Mouse (Mus musculus): ENCODE measurements around the gene Cyp2t4. TPM values are rescaled to one million over a fixed set of nuclear protein-coding genes. Genes with fewer than 3 reads are reported as not detected.

Gene Cyp2t4
- polyA plus RNA-seq, 1 experiment from 2014 or later: 0.16 TPM

DNA sequence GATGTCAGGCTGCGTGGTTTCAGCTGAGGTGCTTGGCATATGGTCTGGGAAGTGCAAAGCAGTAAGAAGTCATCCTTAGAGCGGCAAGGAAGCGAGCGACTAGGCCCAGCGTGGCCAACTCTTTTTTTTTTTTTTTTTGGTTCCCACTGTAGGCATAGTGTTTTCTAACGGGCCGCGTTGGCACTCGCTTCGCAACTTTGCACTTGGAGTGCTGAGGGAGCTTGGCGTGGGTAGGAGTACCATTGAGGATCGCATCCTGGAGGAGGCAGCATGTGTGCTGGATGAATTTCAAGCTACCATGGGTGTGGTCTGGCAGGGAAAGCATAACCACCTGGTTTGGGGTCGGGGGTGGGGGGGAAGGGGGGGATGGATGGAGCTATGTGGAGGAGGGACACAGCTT is 2.5 kb downstream of the Cyp2t4 start:
- Histone ChIP-seq H3K9me3 (ENCODE audit: control insufficient read depth, low read length) (no peaks in the 10 kb centered on the region), H3K36me3 (ENCODE audit: control insufficient read depth, insufficient read depth, low read length) (peaks cover 27% of the 10 kb centered on the region), H3K27ac (ENCODE audit: low read depth, low read length) (no peak overlapping the region), H3K4me1 (ENCODE audit: control insufficient read depth, insufficient read depth, low read length) (peaks cover 11% of the 10 kb centered on the region; the same call in 1 of the 2 replicates), H3K4me3 (ENCODE audit: low read depth, low read length) (no peak overlapping the region), H3K4me2 (ENCODE audit: low read depth, low read length) (no peak overlapping the region), H3K27me3 (ENCODE audit: control insufficient read depth, insufficient read depth, low read length) (no peaks in the 10 kb centered on the region), H3K9ac (replicated peaks; ENCODE audit: low read depth, low read length) (no peak overlapping the region)
- WGBS: 85% methylated on average over 13 of the region's 13 CpGs
- ATAC-seq (ENCODE audit: low read depth): no peak

DNA sequence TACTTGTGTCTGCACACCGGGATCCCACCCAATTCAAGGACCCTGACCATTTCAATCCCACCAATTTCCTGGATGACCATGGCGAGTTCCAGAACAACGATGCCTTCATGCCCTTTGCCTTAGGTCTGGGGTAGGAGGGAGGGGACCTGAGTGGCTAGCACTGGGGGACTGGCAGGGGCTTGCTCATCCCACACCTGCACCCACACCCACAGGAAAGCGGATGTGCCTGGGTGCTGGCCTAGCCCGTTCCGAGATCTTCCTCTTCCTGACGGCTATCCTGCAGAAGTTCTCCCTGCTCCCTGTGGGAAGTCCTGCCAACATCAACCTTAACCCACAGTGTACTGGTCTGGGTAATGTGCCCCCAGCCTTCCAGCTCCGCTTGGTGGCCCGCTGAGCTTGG is 4.7 kb downstream of the Cyp2t4 start:
- Histone ChIP-seq H3K4me2 (ENCODE audit: low read depth, low read length) (no peak overlapping the region), H3K9me3 (ENCODE audit: control insufficient read depth, low read length) (no peaks in the 10 kb centered on the region), H3K27ac (ENCODE audit: low read depth, low read length) (no peak overlapping the region), H3K9ac (replicated peaks; ENCODE audit: low read depth, low read length) (no peak overlapping the region), H3K4me3 (ENCODE audit: low read depth, low read length) (no peak overlapping the region), H3K36me3 (ENCODE audit: control insufficient read depth, insufficient read depth, low read length) (peaks cover 29% of the 10 kb centered on the region), H3K4me1 (ENCODE audit: control insufficient read depth, insufficient read depth, low read length) (peaks cover 31% of the 10 kb centered on the region), H3K27me3 (ENCODE audit: control insufficient read depth, insufficient read depth, low read length) (no peaks in the 10 kb centered on the region)
- ATAC-seq (ENCODE audit: low read depth): no peak
- WGBS: 92% methylated on average over 9 of the region's 9 CpGs

DNA sequence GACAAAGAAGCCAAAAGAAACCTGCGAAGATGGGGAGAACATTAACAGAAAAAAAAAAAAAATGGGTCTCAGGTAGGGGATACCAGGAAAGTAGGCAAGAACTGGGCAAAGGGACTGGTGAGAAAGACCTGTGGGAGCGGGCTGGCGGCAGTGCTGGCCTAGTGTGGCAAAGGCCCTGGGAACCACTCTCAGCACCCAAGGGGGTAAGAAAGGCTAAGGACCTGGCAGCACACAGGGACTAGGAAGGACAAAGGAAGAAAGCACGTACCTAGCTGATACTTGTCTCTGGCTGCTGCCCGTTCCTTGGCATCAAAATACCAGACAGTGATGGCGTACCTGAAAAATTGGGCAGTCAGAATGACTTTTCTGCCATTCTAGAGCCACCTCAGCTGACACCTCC is 5.7 kb downstream of the Cyp2t4 start:
- Histone ChIP-seq H3K4me2 (ENCODE audit: low read depth, low read length) (no peak overlapping the region), H3K4me3 (ENCODE audit: low read depth, low read length) (no peak overlapping the region), H3K4me1 (ENCODE audit: control insufficient read depth, insufficient read depth, low read length) (peaks cover 42% of the 10 kb centered on the region), H3K36me3 (ENCODE audit: control insufficient read depth, insufficient read depth, low read length) (peaks cover 29% of the 10 kb centered on the region), H3K9me3 (ENCODE audit: control insufficient read depth, low read length) (no peaks in the 10 kb centered on the region), H3K9ac (replicated peaks; ENCODE audit: low read depth, low read length) (no peak overlapping the region), H3K27ac (ENCODE audit: low read depth, low read length) (no peak overlapping the region), H3K27me3 (ENCODE audit: control insufficient read depth, insufficient read depth, low read length) (no peaks in the 10 kb centered on the region)
- no peak for ATAC-seq (ENCODE audit: low read depth)
- WGBS: 97% methylated on average over 6 of the region's 6 CpGs

DNA sequence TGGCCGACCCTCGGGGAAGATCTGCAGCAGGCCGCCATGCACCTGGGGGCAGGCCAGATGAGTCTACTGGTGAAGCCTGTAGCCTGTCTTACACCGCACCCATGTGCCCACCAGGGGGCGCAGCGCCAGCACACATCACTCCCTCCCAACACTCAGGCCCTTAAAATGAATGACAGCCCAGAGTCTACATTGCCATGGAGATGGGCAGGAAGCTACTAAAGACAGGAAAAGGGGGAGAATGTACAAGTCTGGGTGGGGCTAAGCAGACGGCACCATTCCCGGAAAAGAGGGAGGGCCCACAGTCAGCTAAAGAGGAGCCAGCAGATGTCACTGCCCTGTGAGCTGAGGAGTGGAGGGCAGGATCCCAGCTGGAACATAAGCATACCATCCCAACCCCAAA is 6.4 kb downstream of the Cyp2t4 start:
- peak; percentile 93 for ATAC-seq (ENCODE audit: low read depth)
- Histone ChIP-seq H3K4me3 (ENCODE audit: low read depth, low read length) (no peak overlapping the region), H3K9me3 (ENCODE audit: control insufficient read depth, low read length) (no peaks in the 10 kb centered on the region), H3K4me2 (ENCODE audit: low read depth, low read length) (no peak overlapping the region), H3K36me3 (ENCODE audit: control insufficient read depth, insufficient read depth, low read length) (peaks cover 29% of the 10 kb centered on the region), H3K27me3 (ENCODE audit: control insufficient read depth, insufficient read depth, low read length) (no peaks in the 10 kb centered on the region), H3K4me1 (ENCODE audit: control insufficient read depth, insufficient read depth, low read length) (peaks cover 48% of the 10 kb centered on the region), H3K27ac (ENCODE audit: low read depth, low read length) (no peak overlapping the region; the same call in 1 of the 2 replicates), H3K9ac (replicated peaks; ENCODE audit: low read depth, low read length) (no peak overlapping the region)
- 12% methylated on average over 8 of the region's 8 CpGs for WGBS

DNA sequence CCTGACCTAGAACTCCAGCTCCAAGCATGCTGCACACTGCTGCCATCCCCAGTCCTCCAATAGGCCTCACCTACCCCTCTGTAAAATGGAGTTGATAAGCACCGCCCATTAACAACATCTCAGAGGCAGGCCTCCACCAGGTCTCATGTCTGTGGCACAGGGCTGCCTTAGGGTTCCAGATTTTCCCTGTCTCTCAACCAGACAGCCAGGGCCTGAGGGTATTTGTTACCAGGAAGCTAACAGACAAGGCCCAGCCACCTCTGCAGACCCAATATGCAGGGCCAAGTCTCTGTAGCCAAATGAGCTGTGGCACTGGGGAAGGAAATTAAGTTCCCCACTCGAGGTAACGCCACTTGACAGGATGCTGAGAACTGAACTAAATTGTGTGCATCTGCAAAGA is 7.4 kb downstream of the Cyp2t4 start:
- Histone ChIP-seq H3K4me3 (ENCODE audit: low read depth, low read length) (no peak overlapping the region), H3K27me3 (ENCODE audit: control insufficient read depth, insufficient read depth, low read length) (no peaks in the 10 kb centered on the region), H3K36me3 (ENCODE audit: control insufficient read depth, insufficient read depth, low read length) (peaks cover 29% of the 10 kb centered on the region), H3K9me3 (ENCODE audit: control insufficient read depth, low read length) (no peaks in the 10 kb centered on the region), H3K9ac (replicated peaks; ENCODE audit: low read depth, low read length) (no peak overlapping the region), H3K27ac (ENCODE audit: low read depth, low read length) (no peak overlapping the region), H3K4me1 (ENCODE audit: control insufficient read depth, insufficient read depth, low read length) (peaks cover 56% of the 10 kb centered on the region), H3K4me2 (ENCODE audit: low read depth, low read length) (no peak overlapping the region)
- 86% methylated on average over 3 of the region's 3 CpGs for WGBS
- ATAC-seq (ENCODE audit: low read depth): no peak

DNA sequence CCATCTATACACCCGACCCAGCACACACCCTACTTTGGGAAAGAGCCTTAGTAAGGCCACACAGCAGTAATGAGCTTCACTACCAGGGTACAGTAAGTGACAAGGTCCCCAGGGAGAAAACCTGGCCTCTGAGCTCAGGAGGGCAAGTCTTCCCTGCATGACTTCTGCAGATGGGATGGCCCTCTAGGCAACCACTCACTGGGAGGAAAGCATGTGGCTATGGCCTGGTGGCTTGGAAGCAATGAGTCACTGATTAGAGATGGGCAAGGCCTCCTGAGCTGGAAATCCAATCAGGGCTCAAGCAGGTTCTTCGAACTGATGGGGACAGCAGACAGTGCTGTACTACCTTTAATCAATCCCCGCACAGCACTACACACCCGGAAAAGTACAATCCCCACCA is 8.2 kb downstream of the Cyp2t4 start:
- no peak overlapping the region for H3K4me3 ChIP-seq (ENCODE audit: low read depth, low read length)
- H3K27ac ChIP-seq (ENCODE audit: low read depth, low read length): no peak overlapping the region
- no peaks in the 10 kb centered on the region for H3K9me3 ChIP-seq (ENCODE audit: control insufficient read depth, low read length)
- H3K9ac ChIP-seq (replicated peaks; ENCODE audit: low read depth, low read length): no peak overlapping the region
- peaks cover 29% of the 10 kb centered on the region for H3K36me3 ChIP-seq (ENCODE audit: control insufficient read depth, insufficient read depth, low read length)
- no peak for ATAC-seq (ENCODE audit: low read depth)
- no peak overlapping the region for H3K4me2 ChIP-seq (ENCODE audit: low read depth, low read length)
- peaks cover 56% of the 10 kb centered on the region for H3K4me1 ChIP-seq (ENCODE audit: control insufficient read depth, insufficient read depth, low read length)
- no peaks in the 10 kb centered on the region for H3K27me3 ChIP-seq (ENCODE audit: control insufficient read depth, insufficient read depth, low read length)
- 88% methylated on average over 4 of the region's 4 CpGs for WGBS

DNA sequence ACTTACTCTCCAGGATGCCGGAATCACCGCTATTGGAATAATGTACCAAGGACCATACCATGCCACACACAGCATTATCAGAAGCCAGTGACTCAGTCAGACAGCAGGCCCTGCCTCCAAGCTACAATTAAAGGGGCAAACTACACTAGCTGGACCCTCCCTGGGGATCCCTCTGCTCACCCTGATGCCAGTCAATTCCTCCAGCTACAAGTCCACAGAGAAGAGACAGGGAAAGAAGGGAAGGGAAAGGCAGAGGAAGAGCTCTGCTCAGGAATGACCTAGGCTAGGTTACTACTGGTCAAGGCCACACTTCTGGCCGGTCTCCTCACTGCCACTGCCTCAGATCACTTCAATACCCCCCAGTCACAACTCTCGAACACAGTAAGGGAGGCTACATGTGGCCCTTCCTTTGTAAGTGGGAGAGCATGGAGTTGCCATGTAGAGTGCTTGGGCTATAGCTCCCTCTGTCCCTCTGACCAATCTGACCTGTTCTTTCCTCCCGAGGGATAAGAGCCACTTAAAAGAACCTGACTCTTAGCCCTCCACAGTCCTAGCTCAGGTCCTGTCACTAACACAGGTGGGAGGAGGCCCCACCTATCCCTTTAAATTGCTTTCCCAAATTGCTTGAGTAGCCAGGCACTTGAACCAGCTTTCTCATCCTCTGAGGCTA is 9.4 kb downstream of the Cyp2t4 start:
- peak overlapping the region; percentile 6; the same call in 1 of the 2 replicates for H3K4me3 ChIP-seq (ENCODE audit: low read depth, low read length)
- peaks cover 61% of the 10 kb centered on the region for H3K4me1 ChIP-seq (ENCODE audit: control insufficient read depth, insufficient read depth, low read length)
- peak overlapping the region; percentile 73 for H3K4me2 ChIP-seq (ENCODE audit: low read depth, low read length)
- no peak overlapping the region for H3K27ac ChIP-seq (ENCODE audit: low read depth, low read length)
- peak overlapping the region; percentile 37 for H3K9ac ChIP-seq (replicated peaks; ENCODE audit: low read depth, low read length)
- H3K36me3 ChIP-seq (ENCODE audit: control insufficient read depth, insufficient read depth, low read length): peaks cover 22% of the 10 kb centered on the region
- H3K27me3 ChIP-seq (ENCODE audit: control insufficient read depth, insufficient read depth, low read length): no peaks in the 10 kb centered on the region
- ATAC-seq (ENCODE audit: low read depth): no peak
- H3K9me3 ChIP-seq (ENCODE audit: control insufficient read depth, low read length): no peaks in the 10 kb centered on the region
- 92% methylated on average over 5 of the region's 5 CpGs for WGBS

DNA sequence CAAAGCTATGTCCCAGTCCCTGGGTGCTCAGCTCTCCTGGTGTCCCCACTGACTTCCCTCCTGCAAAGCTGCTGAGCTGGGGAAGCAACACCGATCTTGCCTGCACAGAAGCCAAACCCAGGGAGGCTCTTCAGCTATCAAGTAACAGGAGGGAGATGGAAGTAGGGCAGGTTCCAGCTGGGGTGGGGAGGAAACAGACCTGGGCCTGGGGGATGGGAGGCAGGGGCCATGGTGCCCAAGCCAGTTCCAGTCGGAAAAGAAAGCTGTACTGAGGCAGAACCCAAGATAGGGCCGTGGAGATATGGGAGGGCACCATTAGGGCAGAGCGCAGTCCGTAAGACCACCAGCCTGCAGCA is 9.9 kb downstream of the Cyp2t4 start:
- Histone ChIP-seq H3K27ac (ENCODE audit: low read depth, low read length) (no peak overlapping the region), H3K27me3 (ENCODE audit: control insufficient read depth, insufficient read depth, low read length) (no peaks in the 10 kb centered on the region), H3K4me2 (ENCODE audit: low read depth, low read length) (peak overlapping the region; percentile 73), H3K9me3 (ENCODE audit: control insufficient read depth, low read length) (no peaks in the 10 kb centered on the region), H3K9ac (replicated peaks; ENCODE audit: low read depth, low read length) (peak overlapping the region; percentile 37), H3K4me1 (ENCODE audit: control insufficient read depth, insufficient read depth, low read length) (peaks cover 61% of the 10 kb centered on the region), H3K4me3 (ENCODE audit: low read depth, low read length) (peak overlapping the region; percentile 6; the same call in 1 of the 2 replicates), H3K36me3 (ENCODE audit: control insufficient read depth, insufficient read depth, low read length) (peaks cover 17% of the 10 kb centered on the region)
- ATAC-seq (ENCODE audit: low read depth): no peak
- 81% methylated on average over 5 of the region's 5 CpGs for WGBS

DNA sequence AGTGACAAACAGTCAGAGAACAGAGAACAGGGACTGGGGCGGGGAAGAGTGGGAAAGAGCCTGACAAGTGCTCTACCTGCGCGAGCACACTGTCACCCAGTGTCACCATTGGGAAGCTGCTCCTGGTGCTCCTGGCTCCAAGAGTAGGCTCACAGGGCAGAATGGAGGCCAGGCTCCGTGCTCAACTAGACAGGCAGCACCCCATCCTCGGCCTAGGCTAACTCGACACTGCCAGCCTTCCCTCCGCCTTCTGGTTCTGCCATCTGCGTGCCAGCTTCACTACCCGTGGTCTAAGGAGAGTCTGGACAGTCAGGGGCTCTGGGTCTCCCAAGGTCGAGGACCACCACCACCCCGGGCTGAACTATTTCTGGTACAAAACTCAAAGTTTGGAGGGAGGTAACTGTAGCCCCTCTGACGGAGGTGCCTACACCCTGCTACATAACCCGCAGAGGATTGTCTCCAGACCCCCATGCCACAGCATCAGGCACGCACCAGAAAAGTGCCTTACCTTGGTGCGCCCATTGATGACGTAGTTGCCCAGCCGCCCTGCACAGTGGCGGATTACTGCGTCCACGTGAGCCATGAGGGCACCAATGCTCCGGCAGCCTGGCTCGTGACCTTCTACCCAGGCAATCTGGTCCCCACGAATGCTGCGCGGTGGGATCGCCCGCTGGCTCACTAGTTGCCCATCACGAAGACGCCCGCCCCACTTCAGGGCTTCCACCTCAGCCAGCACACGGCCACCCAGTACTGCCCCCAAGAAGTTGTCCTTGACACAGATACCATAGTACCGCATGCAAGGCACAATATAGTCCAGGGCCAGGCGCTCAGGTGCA is 10.8 kb downstream of the Cyp2t4 start:
- WGBS: 83% methylated on average over 32 of the region's 33 CpGs
- no peaks in the 10 kb centered on the region for H3K27me3 ChIP-seq (ENCODE audit: control insufficient read depth, insufficient read depth, low read length)
- peak overlapping the region; percentile 70 for H3K4me3 ChIP-seq (ENCODE audit: low read depth, low read length)
- H3K4me1 ChIP-seq (ENCODE audit: control insufficient read depth, insufficient read depth, low read length): peaks cover 61% of the 10 kb centered on the region
- peak overlapping the region; percentile 78 for H3K9ac ChIP-seq (replicated peaks; ENCODE audit: low read depth, low read length)
- peaks cover 9% of the 10 kb centered on the region; the same call in 1 of the 2 replicates for H3K36me3 ChIP-seq (ENCODE audit: control insufficient read depth, insufficient read depth, low read length)
- H3K27ac ChIP-seq (ENCODE audit: low read depth, low read length): no peak overlapping the region
- H3K9me3 ChIP-seq (ENCODE audit: control insufficient read depth, low read length): no peaks in the 10 kb centered on the region
- peak overlapping the region; percentile 73 for H3K4me2 ChIP-seq (ENCODE audit: low read depth, low read length)
- no peak for ATAC-seq (ENCODE audit: low read depth)
